Mouse (Mus musculus): Measurements from ENCODE around the gene Cul3. TPM values are rescaled to one million over a fixed set of nuclear protein-coding genes. Genes with fewer than 3 reads are reported as not detected.

Cul3 gene
- polyA plus RNA-seq, 1 experiment from 2014 or later = 51.7 TPM

- Histone ChIP-seq H3K9ac (ENCODE audit: low read length) (no peak overlapping the region), H3K27me3 (ENCODE audit: control insufficient read depth, insufficient read depth, low read length) (no peaks in the 10 kb centered on the region), H3K4me2 (ENCODE audit: low read depth, low read length, severe bottlenecking) (no peak overlapping the region), H3K27ac (ENCODE audit: low read depth, low read length) (no peak overlapping the region), H3K4me1 (replicated peaks; ENCODE audit: control insufficient read depth, insufficient read depth, low read length) (no peaks in the 10 kb centered on the region), H3K9me3 (ENCODE audit: control insufficient read depth, low read length) (no peaks in the 10 kb centered on the region), H3K36me3 (ENCODE audit: control insufficient read depth, insufficient read depth, low read length) (no peaks in the 10 kb centered on the region), H3K4me3 (ENCODE audit: low read depth, low read length) (no peak overlapping the region)
- ATAC-seq (replicated peaks; ENCODE audit: low FRiP score) = no peak
- DNase-seq (ENCODE audit: low spot score) = no peak
Observed at GRCm38 (mm10) chr1:80253309-80253708, 87.0 kb downstream of the Cul3 start.

- Histone ChIP-seq H3K9me3 (ENCODE audit: control insufficient read depth, low read length) (no peaks in the 10 kb centered on the region), H3K9ac (ENCODE audit: low read length) (no peak overlapping the region), H3K27ac (ENCODE audit: low read depth, low read length) (no peak overlapping the region), H3K4me3 (ENCODE audit: low read depth, low read length) (no peak overlapping the region), H3K27me3 (ENCODE audit: control insufficient read depth, insufficient read depth, low read length) (no peaks in the 10 kb centered on the region), H3K36me3 (ENCODE audit: control insufficient read depth, insufficient read depth, low read length) (no peaks in the 10 kb centered on the region), H3K4me2 (ENCODE audit: low read depth, low read length, severe bottlenecking) (no peak overlapping the region), H3K4me1 (replicated peaks; ENCODE audit: control insufficient read depth, insufficient read depth, low read length) (no peaks in the 10 kb centered on the region)
- WGBS = 91% methylated on average over 5 of the region's 5 CpGs
- ATAC-seq (replicated peaks; ENCODE audit: low FRiP score) (no peak), DNase-seq (ENCODE audit: low spot score) (no peak)
Observed at GRCm38 (mm10) chr1:80250247-80250646, 90.0 kb downstream of the Cul3 start.

GRCm38 (mm10) chr1:80247131-80247530, 93.1 kb downstream of the Cul3 start:
- H3K27ac ChIP-seq (ENCODE audit: low read depth, low read length) = no peak overlapping the region
- no peak for ATAC-seq (replicated peaks; ENCODE audit: low FRiP score)

GRCm38 (mm10) chr1:80244123-80244522, 96.2 kb downstream of the Cul3 start:
- no peak for DNase-seq (ENCODE audit: low spot score)
- Histone ChIP-seq H3K36me3 (ENCODE audit: control insufficient read depth, insufficient read depth, low read length) (no peaks in the 10 kb centered on the region), H3K9me3 (ENCODE audit: control insufficient read depth, low read length) (no peaks in the 10 kb centered on the region), H3K4me2 (ENCODE audit: low read depth, low read length, severe bottlenecking) (no peak overlapping the region), H3K4me3 (ENCODE audit: low read depth, low read length) (no peak overlapping the region), H3K9ac (ENCODE audit: low read length) (no peak overlapping the region), H3K27ac (ENCODE audit: low read depth, low read length) (no peak overlapping the region), H3K4me1 (replicated peaks; ENCODE audit: control insufficient read depth, insufficient read depth, low read length) (no peaks in the 10 kb centered on the region), H3K27me3 (ENCODE audit: control insufficient read depth, insufficient read depth, low read length) (no peaks in the 10 kb centered on the region)
- 76% methylated on average over 3 of the region's 3 CpGs for WGBS
- ATAC-seq (replicated peaks; ENCODE audit: low FRiP score) = no peak

More at GRCm38 (mm10) chr1:80247131-80247530, 93.1 kb downstream of the Cul3 start:
- no peak overlapping the region for H3K9ac ChIP-seq (ENCODE audit: low read length)
- H3K4me3 ChIP-seq (ENCODE audit: low read depth, low read length) = no peak overlapping the region
- DNase-seq (ENCODE audit: low spot score) = no peak
- H3K36me3 ChIP-seq (ENCODE audit: control insufficient read depth, insufficient read depth, low read length) = no peaks in the 10 kb centered on the region
- H3K4me2 ChIP-seq (ENCODE audit: low read depth, low read length, severe bottlenecking) = no peak overlapping the region
- H3K4me1 ChIP-seq (replicated peaks; ENCODE audit: control insufficient read depth, insufficient read depth, low read length) = no peaks in the 10 kb centered on the region
- H3K27me3 ChIP-seq (ENCODE audit: control insufficient read depth, insufficient read depth, low read length) = no peaks in the 10 kb centered on the region
- H3K9me3 ChIP-seq (ENCODE audit: control insufficient read depth, low read length) = no peaks in the 10 kb centered on the region

- ATAC-seq (replicated peaks; ENCODE audit: low FRiP score) (no peak), DNase-seq (ENCODE audit: low spot score) (no peak)
- 96% methylated on average over 6 of the region's 6 CpGs for WGBS
- H3K4me2 ChIP-seq (ENCODE audit: low read depth, low read length, severe bottlenecking) = no peak overlapping the region
- no peak overlapping the region for H3K9ac ChIP-seq (ENCODE audit: low read length)
- no peaks in the 10 kb centered on the region; the same call in 1 of the 2 replicates for H3K4me1 ChIP-seq (replicated peaks; ENCODE audit: control insufficient read depth, insufficient read depth, low read length)
- no peaks in the 10 kb centered on the region for H3K36me3 ChIP-seq (ENCODE audit: control insufficient read depth, insufficient read depth, low read length)
- H3K27me3 ChIP-seq (ENCODE audit: control insufficient read depth, insufficient read depth, low read length) = no peaks in the 10 kb centered on the region
- H3K27ac ChIP-seq (ENCODE audit: low read depth, low read length) = no peak overlapping the region
- no peaks in the 10 kb centered on the region for H3K9me3 ChIP-seq (ENCODE audit: control insufficient read depth, low read length)
- no peak overlapping the region for H3K4me3 ChIP-seq (ENCODE audit: low read depth, low read length)
Observed at GRCm38 (mm10) chr1:80241579-80241978, 98.7 kb downstream of the Cul3 start.

- Histone ChIP-seq H3K4me1 (replicated peaks; ENCODE audit: control insufficient read depth, insufficient read depth, low read length) (peaks cover 2% of the 10 kb centered on the region; the same call in 1 of the 2 replicates), H3K36me3 (ENCODE audit: control insufficient read depth, insufficient read depth, low read length) (no peaks in the 10 kb centered on the region), H3K4me3 (ENCODE audit: low read depth, low read length) (no peak overlapping the region), H3K27ac (ENCODE audit: low read depth, low read length) (no peak overlapping the region), H3K9ac (ENCODE audit: low read length) (no peak overlapping the region), H3K27me3 (ENCODE audit: control insufficient read depth, insufficient read depth, low read length) (no peaks in the 10 kb centered on the region), H3K4me2 (ENCODE audit: low read depth, low read length, severe bottlenecking) (no peak overlapping the region), H3K9me3 (ENCODE audit: control insufficient read depth, low read length) (no peaks in the 10 kb centered on the region)
- peak; percentile 54 for DNase-seq (ENCODE audit: low spot score)
- peak; percentile 57; the same call in 1 of the 2 replicates for ATAC-seq (replicated peaks; ENCODE audit: low FRiP score)
- WGBS = 18% methylated on average over 12 of the region's 12 CpGs
Observed at GRCm38 (mm10) chr1:80240017-80240660, 100.1 kb downstream of the Cul3 start.

GRCm38 (mm10) chr1:80239481-80239880, 100.8 kb downstream of the Cul3 start:
- Histone ChIP-seq H3K27me3 (ENCODE audit: control insufficient read depth, insufficient read depth, low read length) (no peaks in the 10 kb centered on the region), H3K4me3 (ENCODE audit: low read depth, low read length) (no peak overlapping the region), H3K9ac (ENCODE audit: low read length) (no peak overlapping the region), H3K4me1 (replicated peaks; ENCODE audit: control insufficient read depth, insufficient read depth, low read length) (peaks cover 2% of the 10 kb centered on the region; the same call in 1 of the 2 replicates), H3K4me2 (ENCODE audit: low read depth, low read length, severe bottlenecking) (no peak overlapping the region), H3K36me3 (ENCODE audit: control insufficient read depth, insufficient read depth, low read length) (no peaks in the 10 kb centered on the region), H3K27ac (ENCODE audit: low read depth, low read length) (no peak overlapping the region), H3K9me3 (ENCODE audit: control insufficient read depth, low read length) (no peaks in the 10 kb centered on the region)
- no peak for ATAC-seq (replicated peaks; ENCODE audit: low FRiP score)
- 76% methylated on average over 11 of the region's 11 CpGs for WGBS
- no peak for DNase-seq (ENCODE audit: low spot score)

GRCm38 (mm10) chr1:80236951-80237702, 103.2 kb downstream of the Cul3 start:
- Histone ChIP-seq H3K27me3 (ENCODE audit: control insufficient read depth, insufficient read depth, low read length) (no peaks in the 10 kb centered on the region), H3K4me1 (replicated peaks; ENCODE audit: control insufficient read depth, insufficient read depth, low read length) (peaks cover 2% of the 10 kb centered on the region; the same call in 1 of the 2 replicates), H3K9me3 (ENCODE audit: control insufficient read depth, low read length) (no peaks in the 10 kb centered on the region), H3K4me3 (ENCODE audit: low read depth, low read length) (no peak overlapping the region), H3K4me2 (ENCODE audit: low read depth, low read length, severe bottlenecking) (no peak overlapping the region), H3K36me3 (ENCODE audit: control insufficient read depth, insufficient read depth, low read length) (no peaks in the 10 kb centered on the region), H3K9ac (ENCODE audit: low read length) (no peak overlapping the region), H3K27ac (ENCODE audit: low read depth, low read length) (no peak overlapping the region)
- DNase-seq (ENCODE audit: low spot score) (no peak), ATAC-seq (replicated peaks; ENCODE audit: low FRiP score) (peak; percentile 69)
- WGBS = 40% methylated on average over 11 of the region's 11 CpGs
